Mouse (Mus musculus) stomach, postnatal 0 days (tissue): ENCODE results near the gene Ddr2. TPM values are rescaled to one million over a fixed set of nuclear protein-coding genes. Genes with fewer than 3 reads are reported as not detected.

ENCODE experiments used
- ATAC-seq: fragments of 200-750 bp; cut with Nextera tagmentation; 2 replicates; pipeline ENCODE4 v1.8.0; 2017; ENCODE audit not compliant: low FRiP score, low TSS enrichment
- DNase-seq: peaks from one replicate; pipeline ENCODE4 v3.0.0-alpha.2; 2016; ENCODE audit warnings: low spot score
- H3K27ac ChIP-seq: fragments of 300-500 bp; sonication (generic); replicated peaks from 2 replicates; pipeline ENCODE4 v1.5.1; 2014; ENCODE audit warnings: mild to moderate bottlenecking, control low read depth
- H3K27me3 ChIP-seq: fragments of 300-500 bp; sonication (generic); 2 replicates; pipeline ENCODE4 v1.6.1; 2014; ENCODE audit warnings: low read length; ENCODE audit not compliant: control insufficient read depth, insufficient read depth
- H3K36me3 ChIP-seq: fragments of 300-500 bp; sonication (generic); 2 replicates; pipeline ENCODE4 v1.6.1; 2014; ENCODE audit warnings: low read length, mixed read lengths; ENCODE audit not compliant: control insufficient read depth, insufficient read depth
- H3K4me1 ChIP-seq: fragments of 300-500 bp; sonication (generic); replicated peaks from 2 replicates; pipeline ENCODE4 v1.6.1; 2014; ENCODE audit warnings: antibody characterized with exemption; ENCODE audit not compliant: control insufficient read depth, insufficient read depth
- H3K4me2 ChIP-seq: fragments of 300-500 bp; sonication (generic); replicated peaks from 2 replicates; pipeline ENCODE4 v1.6.1; 2014; ENCODE audit warnings: low read depth, mild to moderate bottlenecking, control low read depth, moderate library complexity
- H3K4me3 ChIP-seq: fragments of 300-500 bp; sonication (generic); 2 replicates; pipeline ENCODE4 v1.5.1; 2014; ENCODE audit warnings: low read depth, low read length, control low read depth
- H3K9ac ChIP-seq: fragments of 300-500 bp; sonication (generic); 2 replicates; pipeline ENCODE4 v1.6.1; 2014; ENCODE audit warnings: mild to moderate bottlenecking, low read length, control low read depth, mixed read lengths
- H3K9me3 ChIP-seq: fragments of 300-500 bp; sonication (generic); 2 replicates; pipeline ENCODE4 v1.6.1; 2016; ENCODE audit warnings: low read length; ENCODE audit not compliant: control insufficient read depth
- CTCF ChIP-seq: IDR thresholded peaks from 2 replicates; pipeline ENCODE4 v1.5.1; 2016; ENCODE audit warnings: antibody characterized with exemption, low read depth, mild to moderate bottlenecking, moderate library complexity
- EP300 ChIP-seq: optimal IDR thresholded peaks from 2 replicates; pipeline ENCODE3; 2016; ENCODE audit warnings: antibody characterized with exemption
- WGBS: fragments of 180-500 bp; shearing (Covaris S2); extraction: QIAGEN DNeasy Blood & Tissue Kit; methylation state at CpG from one replicate; pipeline ENCODE4 v1.1.7; 2014; 5-methylcytosine and 5-hydroxymethylcytosine counted together
- polyA plus RNA-seq: library from polyadenylated mRNA; unstranded; fragments of >200 nt; fragmentation: Nextera tagmentation; extraction: Ambion mirVana; gene quantifications from 2 replicates; pipeline ENCODE4 v1.2.1, GENCODE M21; 2015

Ddr2 gene
- polyA plus RNA-seq, 1 experiment from 2014 or later, result 25.8 TPM

- Histone ChIP-seq H3K27me3 (no peaks in the 10 kb centered on the region), H3K36me3 (peaks cover 3% of the 10 kb centered on the region; the same call in 1 of the 2 replicates), H3K9ac (no peak overlapping the region), H3K4me2 (no peak overlapping the region), H3K27ac (no peak overlapping the region), H3K9me3 (no peaks in the 10 kb centered on the region), H3K4me3 (no peak overlapping the region), H3K4me1 (no peaks in the 10 kb centered on the region)
- DNase-seq, result no peak
- ATAC-seq, result no peak
- WGBS, result 98% methylated on average over 5 of the region's 5 CpGs
- no peak for TF ChIP-seq CTCF
These were observed 31.1 kb upstream of the Ddr2 start for GRCm38 (mm10) chr1:170141626-170142025.

- WGBS, result 11% methylated on average over 7 of the region's 7 CpGs
- no peaks in the 10 kb centered on the region for H3K4me1 ChIP-seq
- ATAC-seq, result peak; percentile 93
These were observed 25.9 kb upstream of the Ddr2 start for GRCm38 (mm10) chr1:170136351-170137009.

GRCm38 (mm10) chr1:170134264-170134663 is 23.7 kb upstream of the Ddr2 start:
- H3K27ac ChIP-seq, result no peak overlapping the region
- no peak overlapping the region for H3K4me2 ChIP-seq
- 75% methylated on average over 8 of the region's 8 CpGs for WGBS
- no peaks in the 10 kb centered on the region for H3K27me3 ChIP-seq
- no peak for DNase-seq
- H3K36me3 ChIP-seq, result no peaks in the 10 kb centered on the region
- no peak overlapping the region for H3K4me3 ChIP-seq
- H3K4me1 ChIP-seq, result no peaks in the 10 kb centered on the region
- no peak for ATAC-seq
- H3K9me3 ChIP-seq, result no peaks in the 10 kb centered on the region
- TF ChIP-seq CTCF (no peak), EP300 (no peak)
- H3K9ac ChIP-seq, result no peak overlapping the region

More at GRCm38 (mm10) chr1:170136351-170137009, 25.9 kb upstream of the Ddr2 start:
- no peak overlapping the region for H3K4me2 ChIP-seq
- no peak overlapping the region for H3K9ac ChIP-seq
- no peaks in the 10 kb centered on the region for H3K9me3 ChIP-seq
- no peak overlapping the region for H3K4me3 ChIP-seq
- no peaks in the 10 kb centered on the region for H3K36me3 ChIP-seq
- no peaks in the 10 kb centered on the region for H3K27me3 ChIP-seq
- no peak for TF ChIP-seq EP300
- peak; percentile 94 for TF ChIP-seq CTCF
- no peak overlapping the region for H3K27ac ChIP-seq
- DNase-seq, result peak; percentile 73

GRCm38 (mm10) chr1:170130962-170131361 is 20.4 kb upstream of the Ddr2 start:
- TF ChIP-seq EP300, result no peak
- no peak for TF ChIP-seq CTCF
- Histone ChIP-seq H3K4me1 (no peaks in the 10 kb centered on the region), H3K9ac (no peak overlapping the region), H3K27me3 (no peaks in the 10 kb centered on the region), H3K27ac (no peak overlapping the region), H3K36me3 (no peaks in the 10 kb centered on the region), H3K4me3 (no peak overlapping the region), H3K4me2 (no peak overlapping the region), H3K9me3 (no peaks in the 10 kb centered on the region)
- DNase-seq (no peak), ATAC-seq (no peak)
- WGBS, result 23% methylated on average over 3 of the region's 3 CpGs

- 83% methylated on average over 2 of the region's 2 CpGs for WGBS
- H3K9me3 ChIP-seq, result no peaks in the 10 kb centered on the region
- TF ChIP-seq CTCF, result no peak
- no peak for TF ChIP-seq EP300
- no peaks in the 10 kb centered on the region for H3K36me3 ChIP-seq
- ATAC-seq (no peak), DNase-seq (no peak)
- H3K27me3 ChIP-seq, result no peaks in the 10 kb centered on the region
- H3K27ac ChIP-seq, result no peak overlapping the region
- no peak overlapping the region for H3K4me3 ChIP-seq
- H3K9ac ChIP-seq, result no peak overlapping the region
- no peaks in the 10 kb centered on the region for H3K4me1 ChIP-seq
- no peak overlapping the region for H3K4me2 ChIP-seq
These were observed 14.1 kb upstream of the Ddr2 start for GRCm38 (mm10) chr1:170124644-170125043.

GRCm38 (mm10) chr1:170113616-170114015 is 3.1 kb upstream of the Ddr2 start:
- Histone ChIP-seq H3K36me3 (no peaks in the 10 kb centered on the region), H3K4me3 (no peak overlapping the region), H3K9ac (no peak overlapping the region), H3K27me3 (no peaks in the 10 kb centered on the region), H3K4me1 (no peaks in the 10 kb centered on the region), H3K9me3 (no peaks in the 10 kb centered on the region), H3K27ac (no peak overlapping the region), H3K4me2 (no peak overlapping the region)
- 60% methylated on average over 6 of the region's 6 CpGs for WGBS
- DNase-seq (no peak), ATAC-seq (no peak)
- no peak for TF ChIP-seq CTCF
